Mouse (Mus musculus): Measurements from ENCODE around the gene Vmn2r92. TPM values are rescaled to one million over a fixed set of nuclear protein-coding genes. Genes with fewer than 3 reads are reported as not detected.

Gene Vmn2r92
- polyA plus RNA-seq, 2 experiments, result not detected

DNA sequence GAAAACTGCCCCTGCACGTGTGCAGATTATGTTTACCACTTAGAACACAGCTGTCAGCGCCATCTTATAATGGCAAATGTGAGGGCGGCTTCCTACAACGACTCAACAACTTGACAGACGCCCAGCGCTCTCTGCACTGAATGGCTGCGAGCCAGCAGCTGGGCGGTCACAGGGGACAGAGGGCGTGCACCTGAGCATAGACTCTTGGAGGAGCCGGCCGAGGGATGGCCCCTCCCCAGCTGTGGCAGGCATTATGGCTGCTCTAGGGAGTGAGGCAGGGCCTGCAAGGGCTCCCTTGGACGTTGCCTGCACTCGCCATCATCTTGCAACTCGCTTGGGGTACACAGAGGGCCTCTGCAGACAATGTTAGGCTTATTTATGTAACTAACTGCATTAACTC is 85.2 kb downstream of the Vmn2r92 start:
- TF ChIP-seq POLR2A (IDR thresholded peaks at IDR 0.05; ENCODE audit: borderline replicate concordance, extremely low read depth, insufficient read depth, insufficient read length), result no peak
- 82% methylated on average over 13 of the region's 14 CpGs for WGBS
- no peaks in the 10 kb centered on the region for H3K36me3 ChIP-seq (ENCODE audit: control insufficient read depth, insufficient read depth, low read length)
- no peaks in the 10 kb centered on the region for H3K4me1 ChIP-seq (ENCODE audit: control insufficient read depth, insufficient read depth, low read length)
- no peak overlapping the region for H3K4me2 ChIP-seq (replicated peaks; ENCODE audit: low read depth, low read length, severe bottlenecking)
- H3K27me3 ChIP-seq (ENCODE audit: control insufficient read depth, insufficient read depth, low read length), result no peaks in the 10 kb centered on the region
- DNase-seq (ENCODE audit: low spot score), result no peak
- no peak for ATAC-seq (ENCODE audit: low FRiP score, low read depth)
- H3K27ac ChIP-seq (replicated peaks; ENCODE audit: low read depth, low read length), result no peak overlapping the region
- H3K4me3 ChIP-seq (replicated peaks; ENCODE audit: low read length), result no peak overlapping the region
- H3K9me3 ChIP-seq (ENCODE audit: control insufficient read depth, low read length), result 0 out of 2 replicates have a peak, but pooled peaks cover 2% of the 10 kb centered on the region
- no peak overlapping the region for H3K9ac ChIP-seq (ENCODE audit: low read depth, low read length, severe bottlenecking)

Other genes with a start within 250 kb of the Vmn2r92 start
- gene Fpr-rs4, start 130.2 kb upstream of the Vmn2r92 start, polyA plus RNA-seq (2012; rRNA removed), result not detected in 2 replicates
- gene Fpr-rs4, start 130.2 kb upstream of the Vmn2r92 start, polyA plus RNA-seq (2014; fragmentation: Nextera tagmentation; extraction: Ambion mirVana), result not detected in 2 replicates
- not detected in 2 replicates for gene Vmn2r124, start 102.5 kb upstream of the Vmn2r92 start, polyA plus RNA-seq (2012; rRNA removed)
- not detected in 2 replicates for gene Vmn2r124, start 102.5 kb upstream of the Vmn2r92 start, polyA plus RNA-seq (2014; fragmentation: Nextera tagmentation; extraction: Ambion mirVana)
- not detected in 2 replicates for gene Vmn2r91, start 66.9 kb upstream of the Vmn2r92 start, polyA plus RNA-seq (2012; rRNA removed)
- gene Vmn2r91, start 66.9 kb upstream of the Vmn2r92 start, polyA plus RNA-seq (2014; fragmentation: Nextera tagmentation; extraction: Ambion mirVana), result not detected in 2 replicates
- gene Vmn2r94, start 125.9 kb downstream of the Vmn2r92 start, polyA plus RNA-seq (2012; rRNA removed), result not detected in 2 replicates
- not detected in 2 replicates for gene Vmn2r94, start 125.9 kb downstream of the Vmn2r92 start, polyA plus RNA-seq (2014; fragmentation: Nextera tagmentation; extraction: Ambion mirVana)
- gene Vmn2r93, start 146.2 kb downstream of the Vmn2r92 start, polyA plus RNA-seq (2012; rRNA removed), result not detected in 2 replicates
- gene Vmn2r93, start 146.2 kb downstream of the Vmn2r92 start, polyA plus RNA-seq (2014; fragmentation: Nextera tagmentation; extraction: Ambion mirVana), result not detected in 2 replicates